Mouse (Mus musculus): ENCODE results near the gene Olfm3. TPM values are rescaled to one million over a fixed set of nuclear protein-coding genes. Genes with fewer than 3 reads are reported as not detected.

The Olfm3 gene
- polyA plus RNA-seq, 1 experiment: not detected

- H3K4me1 ChIP-seq (ENCODE audit: control insufficient read depth, insufficient read depth, low read length): no peaks in the 10 kb centered on the region
- no peak for TF ChIP-seq CTCF (IDR thresholded peaks at IDR 0.05; ENCODE audit: insufficient read depth, low read length)
- TF ChIP-seq POLR2A (IDR thresholded peaks at IDR 0.05; ENCODE audit: borderline replicate concordance, extremely low read depth, low read depth, low read length): no peak
- no peak for DNase-seq
- H3K4me3 ChIP-seq (replicated peaks; ENCODE audit: extremely low read depth, low read depth, low read length): no peak overlapping the region
Measured at GRCm38 (mm10) chr3:114954904-114955303, 51.0 kb downstream of the Olfm3 start.

DNA sequence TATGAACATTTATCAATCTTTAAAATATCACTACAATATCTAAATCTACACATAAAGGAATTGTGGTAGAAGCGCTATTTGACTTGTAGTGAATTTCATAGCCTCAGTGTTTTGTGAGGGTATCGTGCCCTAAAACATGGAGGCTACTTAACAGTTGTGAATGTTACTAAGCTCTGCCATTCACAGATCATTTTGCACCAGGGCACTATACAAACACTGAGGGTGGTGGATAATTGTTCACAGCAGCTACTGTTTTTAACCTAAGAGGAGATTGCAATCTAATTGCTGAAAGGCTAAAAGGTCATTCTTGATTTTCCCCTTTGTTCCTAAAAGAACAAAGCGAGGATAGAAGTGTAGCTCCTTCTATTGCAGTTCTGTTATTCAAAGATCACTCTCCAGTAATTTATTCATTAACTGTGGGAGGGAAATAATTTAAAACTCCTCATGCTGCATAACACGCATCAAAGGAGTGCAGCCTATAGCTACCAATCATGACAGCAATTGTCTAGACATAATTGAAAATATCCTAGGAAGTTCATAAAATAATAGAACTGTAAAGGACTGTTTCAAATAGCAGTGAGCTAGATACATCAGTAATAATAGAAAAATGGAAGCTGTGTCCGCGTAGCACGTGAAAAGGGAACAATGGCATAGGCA lies 55.6 kb downstream of the Olfm3 start:
- 82% methylated on average over 7 of the region's 7 CpGs for WGBS
- no peaks in the 10 kb centered on the region for H3K4me1 ChIP-seq (ENCODE audit: control insufficient read depth, insufficient read depth, low read length)
- H3K4me3 ChIP-seq (replicated peaks; ENCODE audit: extremely low read depth, low read depth, low read length): no peak overlapping the region
- TF ChIP-seq CTCF (IDR thresholded peaks at IDR 0.05; ENCODE audit: insufficient read depth, low read length): no peak
- no peak for TF ChIP-seq POLR2A (IDR thresholded peaks at IDR 0.05; ENCODE audit: borderline replicate concordance, extremely low read depth, low read depth, low read length)
- DNase-seq: no peak

DNA sequence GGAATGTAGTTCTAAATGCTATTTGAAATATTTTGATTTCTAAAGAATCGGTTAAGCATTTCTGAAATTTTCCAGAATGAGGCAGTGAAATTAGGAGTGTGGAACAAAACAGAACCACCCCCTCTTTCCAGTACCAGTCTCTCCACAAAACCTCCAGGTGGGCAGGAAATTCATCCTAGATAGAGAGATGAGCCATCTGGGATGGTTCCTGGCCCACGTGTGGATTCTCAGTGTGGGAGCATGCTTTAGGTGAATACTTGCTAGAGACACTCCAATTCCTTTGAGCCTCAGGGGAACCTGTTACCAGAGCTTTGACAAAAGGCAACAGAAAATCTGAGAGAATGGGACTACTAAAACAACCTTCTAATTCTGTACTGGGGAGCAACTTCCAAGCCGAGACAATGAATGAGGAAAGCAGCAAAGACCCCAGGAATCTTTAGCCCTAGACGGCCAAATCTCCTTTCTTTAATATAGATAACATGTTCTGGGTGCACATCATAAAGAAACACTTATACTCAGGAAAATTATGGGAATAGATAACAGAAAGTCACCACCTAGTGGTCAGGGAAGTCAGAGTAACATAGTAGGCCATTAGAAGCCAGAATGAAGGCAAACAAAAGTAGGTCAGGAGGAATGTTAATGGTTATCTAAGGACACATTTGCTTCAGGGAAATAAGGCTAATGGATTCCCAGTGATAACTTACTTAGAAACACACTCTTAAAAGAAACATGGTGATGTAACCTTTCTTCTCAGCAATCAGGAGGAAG lies 58.6 kb downstream of the Olfm3 start:
- no peak overlapping the region for H3K4me3 ChIP-seq (replicated peaks; ENCODE audit: extremely low read depth, low read depth, low read length)
- no peak for DNase-seq
- H3K4me1 ChIP-seq (ENCODE audit: control insufficient read depth, insufficient read depth, low read length): no peaks in the 10 kb centered on the region
- TF ChIP-seq CTCF (IDR thresholded peaks at IDR 0.05; ENCODE audit: insufficient read depth, low read length): no peak
- no peak for TF ChIP-seq POLR2A (IDR thresholded peaks at IDR 0.05; ENCODE audit: borderline replicate concordance, extremely low read depth, low read depth, low read length)
- WGBS: 68% methylated on average over 4 of the region's 4 CpGs

DNA sequence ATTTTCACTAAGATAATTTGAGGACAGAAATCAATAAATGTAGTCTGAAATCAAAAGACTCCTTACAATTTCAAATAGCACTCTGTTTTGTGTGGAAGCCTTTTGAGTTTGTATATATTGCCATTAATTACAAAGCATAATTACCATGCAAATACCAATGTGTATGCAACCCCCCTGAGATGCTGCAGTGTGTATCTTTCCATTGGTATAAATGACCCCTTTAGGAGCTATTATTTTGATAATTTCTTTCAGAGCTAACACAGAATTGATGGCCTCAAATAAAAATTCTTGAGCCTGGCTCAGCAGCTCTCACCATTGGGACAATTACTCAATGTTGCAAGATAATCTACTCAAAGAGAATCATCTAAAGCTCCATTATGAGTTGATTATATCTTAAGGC lies 67.3 kb downstream of the Olfm3 start:
- Histone ChIP-seq H3K4me1 (ENCODE audit: control insufficient read depth, insufficient read depth, low read length) (no peaks in the 10 kb centered on the region), H3K4me3 (replicated peaks; ENCODE audit: extremely low read depth, low read depth, low read length) (no peak overlapping the region)
- DNase-seq: no peak
- TF ChIP-seq CTCF (IDR thresholded peaks at IDR 0.05; ENCODE audit: insufficient read depth, low read length) (no peak), POLR2A (IDR thresholded peaks at IDR 0.05; ENCODE audit: borderline replicate concordance, extremely low read depth, low read depth, low read length) (no peak)

GRCm38 (mm10) chr3:114972522-114972921 lies 68.6 kb downstream of the Olfm3 start:
- 48% methylated on average over 1 of the region's 1 CpGs for WGBS
- H3K4me3 ChIP-seq (replicated peaks; ENCODE audit: extremely low read depth, low read depth, low read length): no peak overlapping the region

DNA sequence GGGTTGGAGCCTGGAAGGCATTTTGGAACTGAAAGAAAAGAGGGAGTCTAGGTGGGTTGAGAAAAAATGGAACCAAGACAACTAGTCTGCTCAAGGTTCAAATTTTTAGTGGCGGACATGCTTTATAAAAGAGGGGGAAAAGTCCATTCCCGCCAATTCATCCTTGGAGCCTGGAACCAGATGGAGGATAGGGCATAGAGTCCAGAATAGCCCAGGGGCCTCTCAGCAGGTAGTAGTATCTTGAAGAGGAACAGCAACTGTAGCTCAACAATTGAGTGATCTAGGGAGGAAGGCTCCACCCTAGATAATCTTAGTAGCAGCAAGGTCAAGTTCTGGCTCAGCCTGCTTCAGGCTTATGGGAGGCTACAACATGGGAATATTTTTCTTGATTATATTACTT lies 87.0 kb downstream of the Olfm3 start:
- no peak for DNase-seq
- 90% methylated on average over 2 of the region's 2 CpGs for WGBS
- Histone ChIP-seq H3K4me1 (ENCODE audit: control insufficient read depth, insufficient read depth, low read length) (no peaks in the 10 kb centered on the region), H3K4me3 (replicated peaks; ENCODE audit: extremely low read depth, low read depth, low read length) (no peak overlapping the region)
- no peak for TF ChIP-seq POLR2A (IDR thresholded peaks at IDR 0.05; ENCODE audit: borderline replicate concordance, extremely low read depth, low read depth, low read length)
- TF ChIP-seq CTCF (IDR thresholded peaks at IDR 0.05; ENCODE audit: insufficient read depth, low read length): no peak

More at GRCm38 (mm10) chr3:114972522-114972921, 68.6 kb downstream of the Olfm3 start:
- no peak for DNase-seq
- H3K4me1 ChIP-seq (ENCODE audit: control insufficient read depth, insufficient read depth, low read length): no peaks in the 10 kb centered on the region
- TF ChIP-seq POLR2A (IDR thresholded peaks at IDR 0.05; ENCODE audit: borderline replicate concordance, extremely low read depth, low read depth, low read length) (no peak), CTCF (IDR thresholded peaks at IDR 0.05; ENCODE audit: insufficient read depth, low read length) (no peak)

DNA sequence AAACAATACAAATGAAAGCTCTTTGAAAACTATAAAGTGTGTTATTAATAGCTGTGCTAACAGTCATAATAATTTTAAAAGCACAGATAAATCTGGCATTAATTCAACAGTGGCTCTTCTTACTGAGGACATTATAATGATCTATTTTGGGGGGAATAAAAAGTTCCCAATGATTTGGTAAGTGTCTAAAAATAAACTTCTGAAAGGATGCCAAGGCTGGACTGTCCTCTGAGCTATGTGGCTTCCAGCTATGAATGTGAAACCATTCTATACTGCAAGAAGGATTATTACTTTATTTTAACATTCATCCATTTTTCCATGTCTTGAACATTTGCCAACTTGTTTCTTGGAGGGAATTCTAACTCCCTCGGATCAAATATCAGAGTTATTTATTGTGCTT lies 92.1 kb downstream of the Olfm3 start:
- TF ChIP-seq POLR2A (IDR thresholded peaks at IDR 0.05; ENCODE audit: borderline replicate concordance, extremely low read depth, low read depth, low read length): no peak
- no peak for TF ChIP-seq CTCF (IDR thresholded peaks at IDR 0.05; ENCODE audit: insufficient read depth, low read length)
- Histone ChIP-seq H3K4me1 (ENCODE audit: control insufficient read depth, insufficient read depth, low read length) (no peaks in the 10 kb centered on the region), H3K4me3 (replicated peaks; ENCODE audit: extremely low read depth, low read depth, low read length) (no peak overlapping the region)
- no peak for DNase-seq
- 38% methylated on average over 1 of the region's 1 CpGs for WGBS

- WGBS: 71% methylated on average over 3 of the region's 3 CpGs
- Histone ChIP-seq H3K4me3 (replicated peaks; ENCODE audit: extremely low read depth, low read depth, low read length) (no peak overlapping the region), H3K4me1 (ENCODE audit: control insufficient read depth, insufficient read depth, low read length) (no peaks in the 10 kb centered on the region)
- TF ChIP-seq POLR2A (IDR thresholded peaks at IDR 0.05; ENCODE audit: borderline replicate concordance, extremely low read depth, low read depth, low read length): no peak
- no peak for TF ChIP-seq CTCF (IDR thresholded peaks at IDR 0.05; ENCODE audit: insufficient read depth, low read length)
- DNase-seq: no peak
Measured at GRCm38 (mm10) chr3:115027560-115027959, 123.7 kb downstream of the Olfm3 start.

DNA sequence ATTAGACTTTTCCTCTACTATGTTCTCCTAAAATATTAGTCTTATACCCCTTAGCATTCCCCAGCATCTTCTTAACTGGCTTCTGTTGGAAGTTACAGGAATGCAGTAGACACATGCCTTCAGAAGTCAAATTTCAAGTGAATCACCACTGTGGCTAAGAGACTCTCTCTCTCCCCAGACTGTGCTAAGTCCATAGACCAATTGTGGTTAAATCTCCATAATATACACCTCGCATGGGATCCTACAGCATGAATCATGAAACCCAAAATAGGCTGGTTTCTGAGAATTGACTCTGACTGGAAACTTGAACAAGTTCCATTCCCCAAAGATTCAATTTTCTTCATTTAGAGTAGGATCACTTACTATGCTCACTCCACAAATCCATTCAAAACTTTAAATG lies 124.2 kb downstream of the Olfm3 start:
- Histone ChIP-seq H3K4me3 (replicated peaks; ENCODE audit: extremely low read depth, low read depth, low read length) (no peak overlapping the region), H3K4me1 (ENCODE audit: control insufficient read depth, insufficient read depth, low read length) (no peaks in the 10 kb centered on the region)
- DNase-seq: no peak
- TF ChIP-seq POLR2A (IDR thresholded peaks at IDR 0.05; ENCODE audit: borderline replicate concordance, extremely low read depth, low read depth, low read length) (no peak), CTCF (IDR thresholded peaks at IDR 0.05; ENCODE audit: insufficient read depth, low read length) (no peak)
- 65% methylated on average over 1 of the region's 1 CpGs for WGBS

DNA sequence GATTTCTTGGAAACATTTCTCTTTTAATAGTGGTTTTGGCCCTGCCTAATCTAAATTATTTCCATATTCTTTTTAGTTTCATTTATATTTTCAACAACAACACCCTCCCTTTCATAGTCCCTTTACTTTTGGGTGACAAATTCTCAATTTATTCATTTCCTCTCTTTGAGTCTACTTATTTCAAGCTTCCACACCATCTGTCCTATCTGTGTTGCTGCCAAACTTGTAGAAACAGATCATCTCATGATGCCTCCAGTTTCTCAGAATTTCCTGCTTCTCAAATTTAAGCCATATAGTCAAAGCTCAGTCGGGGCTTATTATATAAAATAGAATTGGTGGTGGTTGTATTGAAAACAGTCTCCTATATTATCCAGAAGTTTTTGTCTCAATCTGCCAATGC lies 124.7 kb downstream of the Olfm3 start:
- no peak for TF ChIP-seq CTCF (IDR thresholded peaks at IDR 0.05; ENCODE audit: insufficient read depth, low read length)
- no peak for TF ChIP-seq POLR2A (IDR thresholded peaks at IDR 0.05; ENCODE audit: borderline replicate concordance, extremely low read depth, low read depth, low read length)
- no peak for DNase-seq
- 84% methylated on average over 1 of the region's 1 CpGs for WGBS
- H3K4me1 ChIP-seq (ENCODE audit: control insufficient read depth, insufficient read depth, low read length): no peaks in the 10 kb centered on the region
- no peak overlapping the region for H3K4me3 ChIP-seq (replicated peaks; ENCODE audit: extremely low read depth, low read depth, low read length)
